Mouse (Mus musculus) lung, postnatal 0 days (tissue): ENCODE measurements around the gene Cuedc2.

Source experiments
- CTCF ChIP-seq: IDR thresholded peaks from 2 replicates; pipeline ENCODE4 v1.5.1; 2016; ENCODE audit warnings: antibody characterized with exemption, mild to moderate bottlenecking
- EP300 ChIP-seq: IDR thresholded peaks from 2 replicates; pipeline ENCODE4 v1.6.1; 2016; ENCODE audit warnings: antibody characterized with exemption, mild to moderate bottlenecking, control low read depth

DNA sequence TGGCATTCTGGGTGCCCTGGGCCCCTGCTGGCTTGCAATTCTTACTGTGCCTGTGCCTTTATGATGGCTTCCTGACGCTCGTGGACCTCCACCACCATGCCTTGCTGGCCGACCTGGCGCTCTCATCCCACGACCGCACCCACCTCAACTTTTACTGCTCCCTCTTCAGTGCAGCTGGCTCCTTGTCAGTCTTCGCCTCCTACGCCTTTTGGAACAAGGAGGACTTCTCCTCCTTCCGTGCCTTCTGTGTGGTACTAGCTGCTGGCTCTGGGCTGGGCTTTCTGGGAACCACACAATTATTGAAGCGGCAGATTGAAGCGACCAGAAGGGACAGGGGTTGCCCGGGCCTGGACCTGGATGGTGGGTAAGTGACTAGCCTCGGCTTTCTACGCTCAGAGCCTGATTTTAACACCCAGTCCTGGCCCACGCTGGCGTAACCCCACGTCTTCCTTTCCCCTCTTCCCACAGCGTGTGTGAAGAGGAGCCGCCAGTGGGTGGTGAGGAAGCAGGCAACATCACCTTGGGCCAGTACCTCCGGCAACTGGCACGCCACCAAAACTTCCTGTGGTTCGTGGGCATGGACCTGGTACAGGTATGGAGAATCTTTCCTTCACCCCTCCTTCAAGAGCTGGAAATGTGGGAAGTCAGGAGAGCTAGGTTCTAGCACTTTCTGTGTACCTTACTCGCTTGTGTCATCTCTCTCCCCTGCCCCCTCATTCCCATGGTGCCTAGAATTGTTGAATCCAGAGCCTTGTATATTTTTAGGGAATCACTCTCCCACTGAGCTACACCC lies 29.5 kb upstream of the Cuedc2 start:
- TF ChIP-seq CTCF = no peak
- no peak for TF ChIP-seq EP300
